Mouse (Mus musculus) CH12.LX (cell line): ENCODE results near the gene Atxn7l3. TPM values are rescaled to one million over a fixed set of nuclear protein-coding genes. Genes with fewer than 3 reads are reported as not detected.
A peak's percentile ranks its signal among the peaks of the same experiment; 100 is the strongest.

Experiments used
- DNase-seq: peaks from one replicate; pipeline ENCODE4 v3.0.0-alpha.2; 2013; ENCODE audit errors: extremely low read depth
- H3K27ac ChIP-seq: 2 replicates; pipeline ENCODE4 v1.5.1; 2012; ENCODE audit warnings: low read depth, mild to moderate bottlenecking, control low read depth, moderate library complexity; ENCODE audit not compliant: insufficient read depth
- H3K27me3 ChIP-seq: replicated peaks from 2 replicates; pipeline ENCODE3; 2012; ENCODE audit warnings: inconsistent platforms
- H3K36me3 ChIP-seq, 2 experiments: replicated peaks in 1 of 2; 2 replicates each; pipeline versions ENCODE3 to v1.6.1; 2012; ENCODE audit warnings: inconsistent platforms in 1 of 2, low read length in 1 of 2, mild to moderate bottlenecking in 1 of 2, mixed read lengths in 1 of 2, moderate library complexity in 1 of 2; ENCODE audit not compliant: control insufficient read depth in 1 of 2, insufficient read depth in 1 of 2
- H3K4me1 ChIP-seq, 2 experiments: 2 replicates each; pipeline ENCODE4 v1.6.1; 2012; ENCODE audit warnings: inconsistent platforms in 1 of 2, moderate library complexity in 1 of 2; ENCODE audit not compliant: insufficient read depth in 2 of 2, control insufficient read depth in 1 of 2
- H3K4me2 ChIP-seq: 2 replicates; pipeline ENCODE4 v1.6.1; 2012; ENCODE audit warnings: low read depth, mild to moderate bottlenecking, control low read depth; ENCODE audit not compliant: poor library complexity, insufficient read depth, severe bottlenecking
- H3K4me3 ChIP-seq, 3 experiments: fragments of 150-350 bp in 1 of 3; sonication (generic) in 1 of 3; replicated peaks in 1 of 3; 2 replicates each; pipeline versions ENCODE3 to v1.5.1; 2011 to 2012; ENCODE audit warnings: low read depth in 2 of 3, low read length in 2 of 3, mild to moderate bottlenecking in 2 of 3, moderate library complexity in 2 of 3, control low read depth in 1 of 3, improper control_type of control experiment in 1 of 3, inconsistent platforms in 1 of 3, mixed read lengths in 1 of 3; ENCODE audit not compliant: poor library complexity in 1 of 3
- H3K79me2 ChIP-seq: replicated peaks from 2 replicates; pipeline ENCODE4 v1.6.1; 2012; ENCODE audit warnings: mild to moderate bottlenecking, moderate library complexity; ENCODE audit not compliant: control insufficient read depth, poor library complexity, insufficient read depth, severe bottlenecking; ENCODE audit errors: extremely low read depth
- H3K9ac ChIP-seq: 2 replicates; pipeline ENCODE4 v1.6.1; 2012; ENCODE audit warnings: low read depth, mild to moderate bottlenecking, control low read depth, moderate library complexity; ENCODE audit not compliant: insufficient read depth
- H3K9me3 ChIP-seq: replicated peaks from 2 replicates; pipeline ENCODE3; 2012; ENCODE audit warnings: low read length, inconsistent platforms, mixed read lengths
- BHLHE40 ChIP-seq: IDR thresholded peaks from 2 replicates; pipeline ENCODE4 v1.6.1; 2011; ENCODE audit warnings: mild to moderate bottlenecking, low read depth, low read length, improper control_type of control experiment
- CHD1 ChIP-seq: IDR thresholded peaks from 2 replicates; pipeline ENCODE4 v1.6.1; 2012; ENCODE audit warnings: low read depth, low read length, improper control_type of control experiment, inconsistent platforms
- CTCF ChIP-seq, 2 experiments: IDR thresholded peaks in 1 of 2; conservative IDR thresholded peaks in 1 of 2; 2 replicates each; pipeline ENCODE4 v1.5.1; 2011 to 2012; ENCODE audit warnings: low read depth in 2 of 2, low read length in 2 of 2, improper control_type of control experiment in 1 of 2, inconsistent platforms in 1 of 2, mild to moderate bottlenecking in 1 of 2, moderate library complexity in 1 of 2
- ELF1 ChIP-seq: IDR thresholded peaks from 2 replicates; pipeline ENCODE4 v1.6.1; 2014; ENCODE audit warnings: low read depth, mild to moderate bottlenecking, inconsistent platforms, low read length, improper control_type of control experiment
- EP300 ChIP-seq: IDR thresholded peaks from 2 replicates; pipeline ENCODE4 v1.6.1; 2011; ENCODE audit warnings: low read length, improper control_type of control experiment
- ETS1 ChIP-seq: conservative IDR thresholded peaks from 2 replicates; pipeline ENCODE4 v1.6.1; 2012; ENCODE audit warnings: low read depth, mild to moderate bottlenecking, inconsistent platforms, low read length, improper control_type of control experiment, moderate library complexity
- GABPA ChIP-seq: IDR thresholded peaks from 2 replicates; pipeline ENCODE4 v1.6.1; 2012; ENCODE audit warnings: low read depth, low read length, improper control_type of control experiment, inconsistent platforms; ENCODE audit not compliant: insufficient replicate concordance
- HCFC1 ChIP-seq: IDR thresholded peaks from 2 replicates; pipeline ENCODE4 v1.6.1; 2012; ENCODE audit warnings: low read depth, mild to moderate bottlenecking, inconsistent platforms, low read length, improper control_type of control experiment
- JUN ChIP-seq: IDR thresholded peaks from 2 replicates; pipeline ENCODE4 v1.6.1; 2011; ENCODE audit warnings: low read depth, mild to moderate bottlenecking, low read length, improper control_type of control experiment, moderate library complexity; ENCODE audit not compliant: insufficient read depth
- JUND ChIP-seq: conservative IDR thresholded peaks from 2 replicates; pipeline ENCODE4 v1.6.1; 2011; ENCODE audit warnings: low read depth, low read length, improper control_type of control experiment
- KAT2A ChIP-seq: IDR thresholded peaks from 2 replicates; pipeline ENCODE4 v1.6.1; 2012; ENCODE audit warnings: low read length, improper control_type of control experiment, inconsistent platforms; ENCODE audit not compliant: insufficient replicate concordance
- MAFK ChIP-seq: IDR thresholded peaks from 2 replicates; pipeline ENCODE4 v1.6.1; 2011; ENCODE audit warnings: low read length, improper control_type of control experiment; ENCODE audit not compliant: insufficient replicate concordance
- MAZ ChIP-seq: IDR thresholded peaks from 2 replicates; pipeline ENCODE4 v1.6.1; 2012; ENCODE audit warnings: low read depth, mild to moderate bottlenecking, inconsistent platforms, low read length, improper control_type of control experiment, moderate library complexity
- MYC ChIP-seq: IDR thresholded peaks from 2 replicates; pipeline ENCODE4 v1.6.1; 2011; ENCODE audit warnings: low read depth, mild to moderate bottlenecking, improper control_type of control experiment, low read length
- NRF1 ChIP-seq: IDR thresholded peaks from 2 replicates; pipeline ENCODE4 v1.6.1; 2014; ENCODE audit warnings: low read depth, mild to moderate bottlenecking, inconsistent platforms, low read length, improper control_type of control experiment, moderate library complexity
- POLR2A ChIP-seq: IDR thresholded peaks from 2 replicates; pipeline ENCODE4 v1.6.1; 2011; ENCODE audit warnings: low read depth, mild to moderate bottlenecking, improper control_type of control experiment, low read length
- RAD21 ChIP-seq: IDR thresholded peaks from 2 replicates; pipeline ENCODE4 v1.6.1; 2011; ENCODE audit warnings: low read depth, mild to moderate bottlenecking, low read length, improper control_type of control experiment, moderate library complexity
- SIN3A ChIP-seq: IDR thresholded peaks from 2 replicates; pipeline ENCODE4 v1.6.1; 2012; ENCODE audit warnings: low read length, improper control_type of control experiment, inconsistent platforms
- SMC3 ChIP-seq: IDR thresholded peaks from 2 replicates; pipeline ENCODE4 v1.6.1; 2011; ENCODE audit warnings: low read depth, low read length, improper control_type of control experiment
- TCF12 ChIP-seq: IDR thresholded peaks from 2 replicates; pipeline ENCODE4 v1.6.1; 2014; ENCODE audit warnings: low read depth, mild to moderate bottlenecking, inconsistent platforms, low read length, improper control_type of control experiment
- UBTF ChIP-seq: IDR thresholded peaks from 2 replicates; pipeline ENCODE4 v1.6.1; 2012; ENCODE audit warnings: low read depth, mild to moderate bottlenecking, inconsistent platforms, low read length, improper control_type of control experiment, moderate library complexity
- USF1 ChIP-seq: IDR thresholded peaks from 2 replicates; pipeline ENCODE4 v1.6.1; 2014; ENCODE audit warnings: low read depth, mild to moderate bottlenecking, inconsistent platforms, low read length, improper control_type of control experiment
- ZKSCAN1 ChIP-seq: IDR thresholded peaks from 2 replicates; pipeline ENCODE4 v1.6.1; 2012; ENCODE audit warnings: low read depth, inconsistent platforms, low read length, improper control_type of control experiment, borderline replicate concordance
- dilution Hi-C: fragments of 300-500 bp; cut with MboI; formaldehyde crosslinking; loops from 2 replicates; pipeline ENCODE4 v1.14.3; 2020; ENCODE audit warnings: low sequenced_read_pairs; ENCODE audit not compliant: extremely low pct_unique_long_range_greater_than_20kb, extremely low pct_ligation_motif_present
- in situ Hi-C: fragments of 300-500 bp; cut with MboI; formaldehyde crosslinking; loops from 3 replicates; pipeline ENCODE4 v1.14.3; 2019; ENCODE audit warnings: low sequenced_read_pairs, low pct_ligation_motif_present, low pct_unique_long_range_greater_than_20kb, mixed read lengths
- polyA plus RNA-seq: library from polyadenylated mRNA; unstranded; fragments of >175 nt; gene quantifications from 2 replicates; pipeline ENCODE4 v1.2.1, GENCODE M21; 2012; ENCODE audit warnings: low read depth; ENCODE audit not compliant: insufficient read length
- total RNA-seq, 2 experiments: library from RNA; depleted of rRNA; stranded (reverse); fragments of 300-350 nt in 1 of 2; fragments of >200 nt in 1 of 2; gene quantifications; 2 replicates each; pipeline ENCODE4 v1.2.3; 2012 to 2014

The Atxn7l3 gene
- total and polyA plus RNA-seq, 3 experiments: 40.7 to 59.0 (median 46.6) TPM

- Histone ChIP-seq H3K4me2 (peak overlapping the region; percentile 23; the same call in 1 of the 2 replicates), H3K9me3 (no peaks in the 10 kb centered on the region), H3K4me3 (no peak overlapping the region), H3K4me1 (peaks cover 0 to 15% of the 10 kb centered on the region in 2 experiments; a peak in 2 of 4 replicates), H3K27ac (no peak overlapping the region), H3K79me2 (no peaks in the 10 kb centered on the region), H3K27me3 (peaks cover 6% of the 10 kb centered on the region), H3K9ac (no peak overlapping the region), H3K36me3 (peaks cover 24 to 36% of the 10 kb centered on the region in 2 experiments)
- in situ Hi-C loops (no loop called here), dilution Hi-C loops (no loop called here)
- peak; percentile 62 for DNase-seq
- TF ChIP-seq SIN3A: peak; percentile 68
- TF ChIP-seq CHD1: no peak
- peak; percentile 51 for TF ChIP-seq ELF1
- peak; percentile 85 for TF ChIP-seq MAZ
- no peak for TF ChIP-seq POLR2A
- TF ChIP-seq SMC3: peak; percentile 64
- TF ChIP-seq RAD21: peak; percentile 81
- peak; percentile 36 for TF ChIP-seq BHLHE40
- TF ChIP-seq NRF1: no peak
- TF ChIP-seq CTCF (conservative IDR thresholded peaks at IDR 0.05 in 1 of 2, IDR thresholded peaks at IDR 0.05 in 1 of 2; ENCODE audit: low read depth in 2 of 2, low read length in 2 of 2): peak; percentile 29 to 85
Measured at GRCm38 (mm10) chr11:102267480-102267879, 29.0 kb downstream of the Atxn7l3 start.

- no peak overlapping the region for H3K4me2 ChIP-seq
Measured at GRCm38 (mm10) chr11:102266631-102267355, 29.6 kb downstream of the Atxn7l3 start.

More at GRCm38 (mm10) chr11:102266631-102267355, 29.6 kb downstream of the Atxn7l3 start:
- Histone ChIP-seq H3K4me1 (peaks cover 0 to 15% of the 10 kb centered on the region in 2 experiments; a peak in 2 of 4 replicates), H3K4me3 (no peak overlapping the region), H3K27ac (no peak overlapping the region), H3K27me3 (peaks cover 4% of the 10 kb centered on the region), H3K9me3 (no peaks in the 10 kb centered on the region), H3K36me3 (peaks cover 29 to 43% of the 10 kb centered on the region in 2 experiments), H3K9ac (no peak overlapping the region), H3K79me2 (no peaks in the 10 kb centered on the region)
- dilution Hi-C loops: no loop called here
- no peak for DNase-seq
- in situ Hi-C loops: no loop called here
- TF ChIP-seq KAT2A (no peak), HCFC1 (no peak), JUND (no peak), JUN (no peak), TCF12 (no peak), POLR2A (no peak), MYC (no peak), GABPA (no peak), CTCF (conservative IDR thresholded peaks at IDR 0.05 in 1 of 2, IDR thresholded peaks at IDR 0.05 in 1 of 2; ENCODE audit: low read depth in 2 of 2, low read length in 2 of 2) (no peak), CHD1 (no peak), ELF1 (no peak), UBTF (no peak), USF1 (no peak), ETS1 (no peak), MAZ (no peak), NRF1 (no peak), ZKSCAN1 (no peak), RAD21 (no peak), EP300 (no peak), MAFK (no peak)
